Mouse (Mus musculus): ENCODE measurements around the gene Fn1. TPM values are rescaled to one million over a fixed set of nuclear protein-coding genes. Genes with fewer than 3 reads are reported as not detected.

The Fn1 gene
- total and polyA plus RNA-seq, 2 experiments from 2014 or later = 25.9 to 71.1 TPM

DNA sequence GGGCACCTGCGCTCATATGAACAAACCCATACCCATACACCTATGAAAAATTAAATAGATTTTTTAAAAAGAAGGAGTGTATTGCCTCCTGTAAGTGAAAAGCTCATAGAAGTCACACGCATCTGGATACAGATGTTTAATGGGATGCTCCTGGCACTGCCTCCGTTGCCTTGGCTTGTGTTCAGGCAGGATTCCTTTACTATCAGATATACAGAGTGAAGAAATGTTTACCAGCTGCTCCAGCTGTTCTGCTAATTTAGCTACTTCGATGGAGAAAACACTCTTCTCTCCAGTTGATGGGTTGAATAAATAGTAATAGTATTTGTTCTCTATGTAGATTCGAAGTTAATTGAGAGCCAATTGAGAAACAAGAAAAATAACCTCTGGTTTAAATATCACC lies 33.8 kb upstream of the Fn1 start:
- H3K27ac ChIP-seq (ENCODE audit: low read depth, low read length) = no peak overlapping the region
- no peak overlapping the region for H3K4me2 ChIP-seq (ENCODE audit: low read depth, low read length, poor library complexity, severe bottlenecking)
- no peaks in the 10 kb centered on the region for H3K9me3 ChIP-seq (ENCODE audit: low read length)
- no peaks in the 10 kb centered on the region for H3K27me3 ChIP-seq (ENCODE audit: insufficient read depth, low read length)
- no peaks in the 10 kb centered on the region for H3K36me3 ChIP-seq (ENCODE audit: insufficient read depth, low read length)
- WGBS = 93% methylated on average over 5 of the region's 5 CpGs
- DNase-seq (ENCODE audit: low spot score) (no peak), ATAC-seq (ENCODE audit: low FRiP score) (no peak)
- no peak for TF ChIP-seq CTCF (IDR thresholded peaks at IDR 0.05)
- H3K4me3 ChIP-seq (ENCODE audit: low read depth, low read length) = no peak overlapping the region
- H3K4me1 ChIP-seq (ENCODE audit: insufficient read depth, low read length) = no peaks in the 10 kb centered on the region
- H3K9ac ChIP-seq (replicated peaks; ENCODE audit: low read length, poor library complexity, severe bottlenecking) = no peak overlapping the region

DNA sequence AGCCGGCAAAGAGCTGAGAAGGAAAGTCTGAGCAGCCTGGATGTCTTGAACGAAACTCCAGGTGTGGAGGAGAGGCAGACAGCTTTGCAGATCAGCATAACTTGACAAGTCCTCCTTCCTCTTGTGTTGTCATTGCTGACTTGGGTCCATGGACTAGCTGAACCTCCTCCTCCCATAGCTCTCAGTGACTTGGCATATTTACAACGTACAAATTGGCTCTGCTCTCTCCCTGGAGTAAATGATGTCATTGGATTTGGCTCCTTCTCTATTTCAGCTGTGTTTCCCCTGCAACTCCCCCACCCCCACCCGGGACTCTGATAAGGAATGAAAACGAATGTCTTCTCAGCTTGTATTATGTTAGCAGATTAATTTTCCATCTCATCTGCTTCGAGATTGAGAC lies 30.7 kb upstream of the Fn1 start:
- Histone ChIP-seq H3K9ac (replicated peaks; ENCODE audit: low read length, poor library complexity, severe bottlenecking) (no peak overlapping the region), H3K9me3 (ENCODE audit: low read length) (no peaks in the 10 kb centered on the region), H3K4me2 (ENCODE audit: low read depth, low read length, poor library complexity, severe bottlenecking) (no peak overlapping the region), H3K27ac (ENCODE audit: low read depth, low read length) (no peak overlapping the region), H3K27me3 (ENCODE audit: insufficient read depth, low read length) (no peaks in the 10 kb centered on the region), H3K36me3 (ENCODE audit: insufficient read depth, low read length) (no peaks in the 10 kb centered on the region), H3K4me1 (ENCODE audit: insufficient read depth, low read length) (no peaks in the 10 kb centered on the region), H3K4me3 (ENCODE audit: low read depth, low read length) (no peak overlapping the region)
- ATAC-seq (ENCODE audit: low FRiP score) = no peak
- WGBS = 70% methylated on average over 6 of the region's 6 CpGs
- no peak for TF ChIP-seq CTCF (IDR thresholded peaks at IDR 0.05)
- DNase-seq (ENCODE audit: low spot score) = peak; percentile 33

DNA sequence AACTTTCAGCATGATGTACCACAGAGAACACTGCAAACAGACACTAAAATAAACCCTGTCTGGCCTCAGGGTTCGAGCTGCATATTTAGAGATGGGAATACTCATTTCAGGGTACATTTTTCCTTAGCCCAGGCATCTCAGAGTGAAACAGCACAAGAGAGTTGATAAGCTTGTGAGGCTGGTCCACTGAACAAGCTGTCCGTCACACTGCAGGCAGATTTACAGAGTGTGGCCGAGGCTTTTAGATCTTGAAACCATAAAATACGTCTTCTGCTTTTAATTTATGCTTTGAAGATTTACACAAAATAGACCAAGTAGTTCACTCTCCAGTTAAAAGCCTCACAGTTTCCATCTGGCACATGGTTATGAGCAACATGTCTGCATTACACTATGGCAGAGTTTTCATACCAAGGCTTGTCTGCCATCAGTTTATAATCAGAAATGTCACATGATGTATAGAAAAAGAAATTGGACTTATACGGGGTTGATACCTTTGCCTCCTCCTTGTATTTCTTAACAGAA lies 29.3 kb upstream of the Fn1 start:
- H3K27me3 ChIP-seq (ENCODE audit: insufficient read depth, low read length) = no peaks in the 10 kb centered on the region

DNA sequence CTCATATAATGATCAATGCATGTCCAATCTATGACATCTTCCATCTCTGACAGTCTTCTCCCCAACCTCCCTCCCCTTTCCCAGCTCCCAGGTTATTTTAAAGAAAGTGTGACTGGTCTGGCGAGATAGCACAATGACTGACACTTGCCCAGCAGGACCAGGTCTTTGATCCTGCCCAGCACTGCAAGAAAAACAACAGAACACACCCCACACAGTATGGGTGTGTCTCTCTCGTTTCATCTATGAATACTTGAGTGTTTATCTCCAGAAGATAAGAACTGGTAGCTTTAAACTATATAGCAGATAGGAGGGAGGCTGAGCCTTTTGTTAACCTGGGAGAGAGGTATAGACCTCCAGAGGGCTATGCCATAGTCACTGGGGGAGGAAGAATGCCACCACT lies 28.3 kb upstream of the Fn1 start:
- Histone ChIP-seq H3K27ac (ENCODE audit: low read depth, low read length) (no peak overlapping the region), H3K27me3 (ENCODE audit: insufficient read depth, low read length) (no peaks in the 10 kb centered on the region), H3K4me2 (ENCODE audit: low read depth, low read length, poor library complexity, severe bottlenecking) (no peak overlapping the region), H3K36me3 (ENCODE audit: insufficient read depth, low read length) (no peaks in the 10 kb centered on the region), H3K4me1 (ENCODE audit: insufficient read depth, low read length) (no peaks in the 10 kb centered on the region), H3K4me3 (ENCODE audit: low read depth, low read length) (no peak overlapping the region), H3K9me3 (ENCODE audit: low read length) (no peaks in the 10 kb centered on the region), H3K9ac (replicated peaks; ENCODE audit: low read length, poor library complexity, severe bottlenecking) (no peak overlapping the region)
- no peak for TF ChIP-seq CTCF (IDR thresholded peaks at IDR 0.05)
- no peak for ATAC-seq (ENCODE audit: low FRiP score)
- no peak for DNase-seq (ENCODE audit: low spot score)
- WGBS = 25% methylated on average over 2 of the region's 2 CpGs

More for the DNA sequence above, 29.3 kb upstream of the Fn1 start:
- no peak for TF ChIP-seq CTCF (IDR thresholded peaks at IDR 0.05)
- no peaks in the 10 kb centered on the region for H3K36me3 ChIP-seq (ENCODE audit: insufficient read depth, low read length)
- WGBS = 43% methylated on average over 5 of the region's 5 CpGs
- no peaks in the 10 kb centered on the region for H3K4me1 ChIP-seq (ENCODE audit: insufficient read depth, low read length)
- ATAC-seq (ENCODE audit: low FRiP score) (no peak), DNase-seq (ENCODE audit: low spot score) (no peak)
- H3K4me2 ChIP-seq (ENCODE audit: low read depth, low read length, poor library complexity, severe bottlenecking) = no peak overlapping the region
- H3K9ac ChIP-seq (replicated peaks; ENCODE audit: low read length, poor library complexity, severe bottlenecking) = no peak overlapping the region
- H3K4me3 ChIP-seq (ENCODE audit: low read depth, low read length) = no peak overlapping the region
- no peaks in the 10 kb centered on the region for H3K9me3 ChIP-seq (ENCODE audit: low read length)
- H3K27ac ChIP-seq (ENCODE audit: low read depth, low read length) = no peak overlapping the region

GRCm38 (mm10) chr1:71680046-71680672 lies 27.2 kb upstream of the Fn1 start:
- Histone ChIP-seq H3K4me2 (ENCODE audit: low read depth, low read length, poor library complexity, severe bottlenecking) (no peak overlapping the region), H3K27me3 (ENCODE audit: insufficient read depth, low read length) (no peaks in the 10 kb centered on the region), H3K4me3 (ENCODE audit: low read depth, low read length) (no peak overlapping the region), H3K9me3 (ENCODE audit: low read length) (no peaks in the 10 kb centered on the region), H3K9ac (replicated peaks; ENCODE audit: low read length, poor library complexity, severe bottlenecking) (no peak overlapping the region), H3K4me1 (ENCODE audit: insufficient read depth, low read length) (no peaks in the 10 kb centered on the region), H3K36me3 (ENCODE audit: insufficient read depth, low read length) (no peaks in the 10 kb centered on the region), H3K27ac (ENCODE audit: low read depth, low read length) (no peak overlapping the region)
- WGBS = 73% methylated on average over 8 of the region's 8 CpGs
- no peak for DNase-seq (ENCODE audit: low spot score)
- no peak for ATAC-seq (ENCODE audit: low FRiP score)
- TF ChIP-seq CTCF (IDR thresholded peaks at IDR 0.05) = no peak

- no peaks in the 10 kb centered on the region for H3K27me3 ChIP-seq (ENCODE audit: insufficient read depth, low read length)
- DNase-seq (ENCODE audit: low spot score) (no peak), ATAC-seq (ENCODE audit: low FRiP score) (no peak)
- H3K9ac ChIP-seq (replicated peaks; ENCODE audit: low read length, poor library complexity, severe bottlenecking) = no peak overlapping the region
- H3K4me1 ChIP-seq (ENCODE audit: insufficient read depth, low read length) = 0 out of 2 replicates have a peak, but pooled peaks cover 4% of the 10 kb centered on the region
- TF ChIP-seq CTCF (IDR thresholded peaks at IDR 0.05) = peak; percentile 35
- no peak overlapping the region for H3K4me2 ChIP-seq (ENCODE audit: low read depth, low read length, poor library complexity, severe bottlenecking)
- H3K27ac ChIP-seq (ENCODE audit: low read depth, low read length) = no peak overlapping the region
- WGBS = 78% methylated on average over 2 of the region's 2 CpGs
- no peaks in the 10 kb centered on the region for H3K36me3 ChIP-seq (ENCODE audit: insufficient read depth, low read length)
- H3K9me3 ChIP-seq (ENCODE audit: low read length) = no peaks in the 10 kb centered on the region
- H3K4me3 ChIP-seq (ENCODE audit: low read depth, low read length) = no peak overlapping the region
Observed at GRCm38 (mm10) chr1:71675420-71675819, 22.4 kb upstream of the Fn1 start.
